Mouse (Mus musculus) gastrocnemius, postnatal 25 days (tissue): Measurements from ENCODE around the gene Krtap19-9b. TPM values are rescaled to one million over a fixed set of nuclear protein-coding genes. Genes with fewer than 3 reads are reported as not detected.

Source experiments
- DNase-seq: peaks from one replicate; pipeline ENCODE4 v3.0.0; 2022
- long read RNA-seq, 2 experiments: library from polyadenylated mRNA; stranded (forward); transcript quantifications; one replicate each; pipeline ENCODE4 v2.0.0; 2021
- total RNA-seq, 2 experiments: library from RNA; stranded (reverse); gene quantifications; 1 replicate in 1 of 2; 2 replicates in 1 of 2; pipeline ENCODE4 v1.2.3; 2021

The Krtap19-9b gene
- not detected for total RNA-seq
- long read RNA-seq, experiment 1, result 0 reads
- long read RNA-seq, experiment 2, result 0 reads

DNA sequence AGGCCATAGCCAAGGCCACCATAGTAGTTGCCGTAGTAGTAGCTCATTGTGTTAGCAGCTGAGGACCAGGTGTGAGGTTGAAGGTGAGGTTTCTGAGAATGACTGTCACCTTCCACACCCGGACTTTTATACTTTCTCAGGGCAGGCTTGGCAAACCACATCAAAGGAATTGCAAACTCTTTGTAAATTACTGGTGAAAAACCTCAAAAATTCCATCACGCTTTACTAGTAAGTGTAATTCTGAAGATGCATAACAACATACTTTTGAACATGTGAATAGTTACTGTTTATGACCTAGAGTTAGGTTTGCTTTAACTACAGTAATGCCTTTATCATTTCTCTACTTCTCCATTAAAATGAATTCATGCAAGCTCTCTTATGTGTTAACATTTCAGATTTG, at the start of gene Krtap19-9b:
Gene Krtap19-9b (minus strand): TSS at position 101 of the 400 bp plus-strand sequence.
- no peak for DNase-seq

DNA sequence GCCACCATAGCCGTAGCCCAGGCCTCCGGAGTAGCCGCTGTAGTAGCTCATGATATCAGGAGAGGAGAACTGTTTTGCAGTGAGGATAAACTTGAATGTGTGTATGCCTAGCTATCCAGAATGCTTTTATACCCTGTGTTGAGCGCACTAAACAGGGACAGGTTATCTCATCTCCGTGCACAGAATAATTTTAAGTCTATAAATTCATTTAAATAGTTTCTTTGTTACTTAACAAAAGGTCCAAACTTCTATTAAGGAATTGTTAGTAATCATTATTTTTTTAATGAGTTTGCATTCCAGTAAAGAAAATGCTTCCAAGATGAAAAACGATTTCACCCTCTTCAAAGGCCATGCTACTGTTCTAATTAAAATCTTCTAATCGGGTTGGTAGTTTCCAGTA, 30.7 kb upstream of the Krtap19-9b start, which contains the start of gene Krtap16-3:
Gene Krtap16-3 (minus strand): TSS at position 101 of the 400 bp plus-strand sequence.
- DNase-seq, result no peak

GRCm38 (mm10) chr16:88941106-88941505, 9.0 kb upstream of the Krtap19-9b start:
- DNase-seq, result no peak

DNA sequence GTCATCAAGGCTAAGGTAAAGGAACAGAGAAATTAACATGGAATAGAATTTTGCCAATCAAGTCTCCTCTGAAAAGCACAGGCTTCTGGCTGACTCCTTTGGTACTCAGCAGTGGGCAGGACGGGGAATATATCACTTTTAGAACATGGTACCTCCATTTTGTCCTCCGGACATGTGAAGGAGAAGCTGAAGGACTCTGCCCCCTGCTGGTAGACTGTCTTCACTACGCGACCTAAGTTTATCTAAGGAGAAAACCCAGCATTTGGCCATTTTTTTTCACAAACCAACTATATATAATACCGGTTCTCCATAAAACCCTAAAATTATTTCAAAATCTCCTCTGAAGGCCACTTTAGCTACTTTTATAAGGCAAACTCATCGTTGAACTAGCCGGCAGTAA, 6.2 kb upstream of the Krtap19-9b start:
- DNase-seq, result no peak

DNA sequence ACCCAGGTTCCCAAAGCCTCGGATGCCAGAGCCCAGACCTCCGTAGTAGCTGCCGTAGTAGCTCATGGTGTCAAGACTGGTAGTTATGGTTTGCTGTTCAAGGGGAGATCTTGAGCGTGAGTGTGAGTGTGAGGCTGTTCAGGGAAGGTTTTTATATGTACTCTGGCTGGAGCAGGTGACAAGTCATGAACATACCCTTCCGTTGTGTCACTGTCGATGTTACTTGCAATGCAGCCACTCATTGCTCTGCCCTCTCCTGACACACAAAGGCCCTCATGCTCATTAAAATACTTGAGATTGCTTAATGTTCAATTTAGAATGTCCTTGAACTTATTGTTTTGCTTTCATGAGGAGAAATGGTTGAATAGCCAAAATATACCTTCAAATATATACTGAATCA, 35.7 kb downstream of the Krtap19-9b start, which contains the start of gene Krtap19-5:
Gene Krtap19-5 (minus strand): TSS at position 101 of the 400 bp plus-strand sequence.
- no peak for DNase-seq

DNA sequence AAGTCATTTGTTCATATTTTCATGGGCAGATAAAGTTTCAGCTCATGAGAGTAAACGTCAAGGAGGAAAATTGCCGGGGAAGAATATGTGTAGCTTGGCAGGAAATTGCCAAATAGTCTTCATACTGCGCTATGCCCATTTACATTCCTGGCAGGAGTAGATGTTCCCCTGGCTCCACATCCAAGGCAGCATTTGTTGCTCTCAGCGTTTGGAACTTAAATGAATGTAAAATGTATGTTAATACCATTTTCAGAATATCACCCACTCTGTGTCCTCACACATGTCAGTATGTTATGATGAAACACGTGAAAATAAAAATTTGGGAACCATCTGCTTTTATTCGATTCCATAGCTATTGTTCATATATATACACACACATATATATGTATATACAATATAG, 45.2 kb downstream of the Krtap19-9b start:
- DNase-seq, result no peak

DNA sequence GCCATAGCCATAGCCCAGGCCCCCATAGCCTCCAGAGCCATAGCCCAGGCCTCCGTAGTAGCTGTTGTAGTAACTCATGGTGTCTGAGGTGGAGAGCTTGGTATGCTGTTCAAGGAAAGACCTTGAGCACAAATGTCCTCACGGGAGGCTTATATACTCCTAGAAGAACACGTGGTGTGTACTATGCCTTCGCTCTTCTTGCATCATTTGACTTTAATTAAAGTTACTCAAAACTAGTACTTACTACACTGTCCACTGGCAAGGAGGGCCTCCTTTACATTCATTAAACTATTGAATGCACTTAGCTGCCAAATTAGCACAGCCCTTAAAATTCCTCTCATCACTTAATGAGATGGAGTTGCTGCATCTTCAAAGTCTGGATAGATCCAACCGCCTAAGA, 47.1 kb downstream of the Krtap19-9b start, which contains the start of gene Krtap19-4:
Gene Krtap19-4 (minus strand): TSS at position 101 of the 400 bp plus-strand sequence.
- DNase-seq, result no peak

Other genes with a start within 250 kb of the Krtap19-9b start
- not detected for gene 2310061N02Rik, start 224.3 kb downstream of the Krtap19-9b start, total RNA-seq
- not detected for gene Krtap13-1, start 203.4 kb downstream of the Krtap19-9b start, total RNA-seq
- not detected for gene Krtap13, start 180.6 kb downstream of the Krtap19-9b start, total RNA-seq
- not detected for gene 2310034C09Rik, start 173.4 kb downstream of the Krtap19-9b start, total RNA-seq
- gene 2310057N15Rik, start 158.1 kb downstream of the Krtap19-9b start, total RNA-seq, result not detected
- not detected for gene Gm5965, start 154.4 kb downstream of the Krtap19-9b start, total RNA-seq
- not detected for gene Gm20741, start 120.0 kb downstream of the Krtap19-9b start, total RNA-seq
- not detected for gene Krtap15, start 112.0 kb downstream of the Krtap19-9b start, total RNA-seq
- not detected for gene Krtap14, start 106.1 kb downstream of the Krtap19-9b start, total RNA-seq
- not detected for gene Krtap19-1, start 62.9 kb downstream of the Krtap19-9b start, total RNA-seq
- not detected for gene Krtap19-2, start 58.0 kb downstream of the Krtap19-9b start, total RNA-seq
- gene Krtap19-3, start 54.2 kb downstream of the Krtap19-9b start, total RNA-seq, result not detected
- not detected for gene Krtap19-4, start 47.2 kb downstream of the Krtap19-9b start, total RNA-seq
- gene Krtap19-5, start 35.8 kb downstream of the Krtap19-9b start, total RNA-seq, result not detected
- gene Krtap16-3, start 30.6 kb upstream of the Krtap19-9b start, total RNA-seq, result not detected
- gene Krtap22-2, start 78.5 kb upstream of the Krtap19-9b start, total RNA-seq, result not detected
- gene Gm10229, start 83.0 kb upstream of the Krtap19-9b start, total RNA-seq, result not detected
- gene Krtap6-1, start 99.4 kb upstream of the Krtap19-9b start, total RNA-seq, result not detected
- gene Gm10228, start 109.2 kb upstream of the Krtap19-9b start, total RNA-seq, result not detected
- gene Krtap6-5, start 115.6 kb upstream of the Krtap19-9b start, total RNA-seq, result not detected
- gene 1110025L11Rik, start 131.7 kb upstream of the Krtap19-9b start, total RNA-seq, result not detected
- not detected for gene Krtap6-3, start 151.8 kb upstream of the Krtap19-9b start, total RNA-seq
- gene Gm6358, start 208.6 kb upstream of the Krtap19-9b start, total RNA-seq, result not detected
- not detected for gene Gm10061, start 218.8 kb upstream of the Krtap19-9b start, total RNA-seq
- not detected for gene Gm9789, start 225.7 kb upstream of the Krtap19-9b start, total RNA-seq
- gene Gm7735, start 237.2 kb upstream of the Krtap19-9b start, total RNA-seq, result not detected
- not detected for gene 1110057P08Rik, start 242.5 kb upstream of the Krtap19-9b start, total RNA-seq